ENCODE assay signal across 30 mouse cellular contexts in the genomic region with DNA sequence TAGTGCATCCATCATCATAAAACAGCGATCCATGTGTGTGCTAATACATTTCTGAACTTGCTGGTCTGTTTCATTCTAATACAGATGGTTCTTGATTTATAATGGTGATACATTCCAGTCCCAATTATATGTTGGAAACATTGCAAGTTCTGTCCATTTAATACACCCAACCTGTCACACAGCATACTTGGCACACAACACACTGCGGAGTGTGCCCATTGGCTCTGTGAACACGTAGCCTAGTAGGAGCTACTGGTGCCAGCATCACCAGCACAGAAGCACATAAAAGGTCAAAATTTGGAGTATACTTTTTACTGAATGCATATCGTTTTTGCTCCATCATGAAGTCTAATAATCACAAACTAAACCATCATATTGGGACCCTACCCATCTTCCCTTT. TPM values are rescaled to one million over a fixed set of nuclear protein-coding genes. Genes with fewer than 3 reads are reported as not detected.
"Had no signal": no experiment of that assay in that cellular context is flagged by ENCODE, and none has a peak within 500 bp of the region (broad histone marks: within the 10 kb centered on the region; RNA-seq: fewer than 3 reads in every experiment).

No protein-coding gene starts in this region.

- H3K27me3 ChIP-seq: embryonic facial prominence, embryonic 12.5 days; embryonic facial prominence, embryonic 13.5 days; embryonic facial prominence, embryonic 15.5 days; forebrain, embryonic 12.5 days; forebrain, embryonic 13.5 days; forebrain, embryonic 15.5 days had no signal

- H3K4me1 ChIP-seq: embryonic facial prominence, embryonic 10.5 days; embryonic facial prominence, embryonic 12.5 days; embryonic facial prominence, embryonic 13.5 days; embryonic facial prominence, embryonic 15.5 days; forebrain, embryonic 10.5 days; forebrain, embryonic 12.5 days; forebrain, embryonic 13.5 days; heart, embryonic 10.5 days had no signal

- H3K27ac ChIP-seq: embryonic facial prominence, embryonic 10.5 days; embryonic facial prominence, embryonic 12.5 days; embryonic facial prominence, embryonic 13.5 days; embryonic facial prominence, embryonic 15.5 days; forebrain, embryonic 10.5 days; forebrain, embryonic 12.5 days; forebrain, embryonic 13.5 days; forebrain, embryonic 15.5 days; gastrocnemius, adult 2 months; heart, adult 2 months; heart, embryonic 10.5 days had no signal

- DNase-seq: cerebellum, adult 8-10 months; cerebellum, adult 9-10 months; cerebellum, adult 9-11 months; cerebellum, postnatal 25 days; cerebellum, postnatal 36 days; embryo, embryonic 11 days; forebrain, postnatal 0 days; gastrocnemius, adult 2 months; gastrocnemius, postnatal 10 days; gastrocnemius, postnatal 14 days; gastrocnemius, postnatal 25 days; gastrocnemius, postnatal 36 days; heart, adult 18-20 months; heart, adult 2 months had no signal

- H3K36me3 ChIP-seq: embryonic facial prominence, embryonic 10.5 days; embryonic facial prominence, embryonic 12.5 days; embryonic facial prominence, embryonic 13.5 days; embryonic facial prominence, embryonic 15.5 days; forebrain, embryonic 10.5 days; forebrain, embryonic 12.5 days; forebrain, embryonic 15.5 days; heart, embryonic 10.5 days had no signal

- H3K9me3 ChIP-seq: embryonic facial prominence, embryonic 10.5 days; embryonic facial prominence, embryonic 12.5 days; embryonic facial prominence, embryonic 13.5 days; embryonic facial prominence, embryonic 15.5 days; forebrain, embryonic 10.5 days; forebrain, embryonic 12.5 days; forebrain, embryonic 13.5 days; forebrain, embryonic 15.5 days; heart, embryonic 10.5 days had no signal

- H3K4me3 ChIP-seq: embryonic facial prominence, embryonic 10.5 days; embryonic facial prominence, embryonic 12.5 days; embryonic facial prominence, embryonic 13.5 days; embryonic facial prominence, embryonic 15.5 days; erythroblast, embryonic 14.5 days; forebrain, embryonic 10.5 days; forebrain, embryonic 12.5 days; forebrain, embryonic 13.5 days; forebrain, embryonic 15.5 days; gastrocnemius, adult 2 months; heart, adult 2 months; heart, embryonic 10.5 days had no signal

RNA-seq across cellular contexts. Expression of gene Vtcn1, which starts 51.8 kb away (rescaled TPM):
- total RNA-seq: common myeloid progenitor, adult 5-6 weeks; forebrain, postnatal 0 days; granulocyte monocyte progenitor cell, adult 5-6 weeks had no signal
- polyA plus RNA-seq: embryonic facial prominence, embryonic 10.5 days; embryonic facial prominence, embryonic 11.5 days; embryonic facial prominence, embryonic 12.5 days; erythroblast, embryonic 14.5 days; forebrain, embryonic 10.5 days; forebrain, embryonic 12.5 days; forebrain, embryonic 13.5 days; forebrain, embryonic 14.5 days; forebrain, embryonic 15.5 days; forebrain, embryonic 16.5 days; forebrain, postnatal 0 days; heart, embryonic 11.5 days had no signal
